Mouse (Mus musculus): ENCODE measurements around the gene H60b. TPM values are rescaled to one million over a fixed set of nuclear protein-coding genes. Genes with fewer than 3 reads are reported as not detected.
"Not testable (repeated sequence)": the region's sequence is repeated elsewhere in the genome, so short reads cannot be mapped to it uniquely, and the experiment has no call there.

The H60b gene
- polyA plus RNA-seq, 1 experiment from 2014 or later: 0.23 TPM

- not testable (repeated sequence) for H3K36me3 ChIP-seq (ENCODE audit: control insufficient read depth, insufficient read depth, low read length); H3K4me1 ChIP-seq (ENCODE audit: control insufficient read depth, insufficient read depth, low read length); H3K27ac ChIP-seq (replicated peaks; ENCODE audit: low read depth, low read length); H3K9me3 ChIP-seq (ENCODE audit: control insufficient read depth, low read length); H3K4me2 ChIP-seq (ENCODE audit: low read depth, severe bottlenecking); DNase-seq (ENCODE audit: low spot score); H3K9ac ChIP-seq (ENCODE audit: low read length); H3K27me3 ChIP-seq (ENCODE audit: control insufficient read depth, insufficient read depth, low read length); H3K4me3 ChIP-seq (ENCODE audit: low read depth, low read length)
- peak; percentile 78; the same call in 1 of the 2 replicates for ATAC-seq (ENCODE audit: insufficient number of reproducible peaks, low FRiP score, low TSS enrichment, low read depth)
- 12% methylated on average over 11 of the region's 17 CpGs for WGBS
Observed at GRCm38 (mm10) chr10:22173335-22174189, 15.2 kb downstream of the H60b start.

- not testable (repeated sequence) for H3K36me3 ChIP-seq (ENCODE audit: control insufficient read depth, insufficient read depth, low read length); H3K9ac ChIP-seq (ENCODE audit: low read length); H3K27me3 ChIP-seq (ENCODE audit: control insufficient read depth, insufficient read depth, low read length); H3K4me2 ChIP-seq (ENCODE audit: low read depth, severe bottlenecking); H3K27ac ChIP-seq (replicated peaks; ENCODE audit: low read depth, low read length); H3K4me1 ChIP-seq (ENCODE audit: control insufficient read depth, insufficient read depth, low read length); H3K4me3 ChIP-seq (ENCODE audit: low read depth, low read length); DNase-seq (ENCODE audit: low spot score); H3K9me3 ChIP-seq (ENCODE audit: control insufficient read depth, low read length)
- ATAC-seq (ENCODE audit: insufficient number of reproducible peaks, low FRiP score, low TSS enrichment, low read depth): 0 out of 2 replicates have a peak, but pooled peaks have one; percentile 17
- 79% methylated on average over 2 of the region's 2 CpGs for WGBS
Observed at GRCm38 (mm10) chr10:22174190-22174487, 15.8 kb downstream of the H60b start.

- H3K4me2 ChIP-seq (ENCODE audit: low read depth, severe bottlenecking); H3K4me3 ChIP-seq (ENCODE audit: low read depth, low read length); H3K36me3 ChIP-seq (ENCODE audit: control insufficient read depth, insufficient read depth, low read length); H3K4me1 ChIP-seq (ENCODE audit: control insufficient read depth, insufficient read depth, low read length); H3K9ac ChIP-seq (ENCODE audit: low read length); DNase-seq (ENCODE audit: low spot score); H3K27me3 ChIP-seq (ENCODE audit: control insufficient read depth, insufficient read depth, low read length); H3K9me3 ChIP-seq (ENCODE audit: control insufficient read depth, low read length); ATAC-seq (ENCODE audit: insufficient number of reproducible peaks, low FRiP score, low TSS enrichment, low read depth); H3K27ac ChIP-seq (replicated peaks; ENCODE audit: low read depth, low read length): not testable (repeated sequence)
- WGBS: 84% methylated on average over 2 of the region's 2 CpGs
Observed at GRCm38 (mm10) chr10:22176515-22176914, 18.1 kb downstream of the H60b start.

GRCm38 (mm10) chr10:22191035-22191434, 32.6 kb downstream of the H60b start:
- DNase-seq (ENCODE audit: low spot score) (peak; percentile 40), ATAC-seq (ENCODE audit: insufficient number of reproducible peaks, low FRiP score, low TSS enrichment, low read depth) (peak; percentile 70; the same call in 1 of the 2 replicates)
- H3K27ac ChIP-seq (replicated peaks; ENCODE audit: low read depth, low read length); H3K9ac ChIP-seq (ENCODE audit: low read length); H3K9me3 ChIP-seq (ENCODE audit: control insufficient read depth, low read length); H3K4me1 ChIP-seq (ENCODE audit: control insufficient read depth, insufficient read depth, low read length); H3K4me2 ChIP-seq (ENCODE audit: low read depth, severe bottlenecking); H3K36me3 ChIP-seq (ENCODE audit: control insufficient read depth, insufficient read depth, low read length); H3K4me3 ChIP-seq (ENCODE audit: low read depth, low read length); H3K27me3 ChIP-seq (ENCODE audit: control insufficient read depth, insufficient read depth, low read length): not testable (repeated sequence)
- WGBS: 2% methylated on average over 4 of the region's 10 CpGs

- not testable (repeated sequence) for ATAC-seq (ENCODE audit: insufficient number of reproducible peaks, low FRiP score, low TSS enrichment, low read depth); H3K4me1 ChIP-seq (ENCODE audit: control insufficient read depth, insufficient read depth, low read length); H3K27ac ChIP-seq (replicated peaks; ENCODE audit: low read depth, low read length); H3K36me3 ChIP-seq (ENCODE audit: control insufficient read depth, insufficient read depth, low read length); H3K27me3 ChIP-seq (ENCODE audit: control insufficient read depth, insufficient read depth, low read length); H3K9ac ChIP-seq (ENCODE audit: low read length); H3K9me3 ChIP-seq (ENCODE audit: control insufficient read depth, low read length); H3K4me3 ChIP-seq (ENCODE audit: low read depth, low read length); DNase-seq (ENCODE audit: low spot score); H3K4me2 ChIP-seq (ENCODE audit: low read depth, severe bottlenecking)
- WGBS: no CpG with 5 or more reads among the region's 3 CpGs
Observed at GRCm38 (mm10) chr10:22201352-22201751, 43.0 kb downstream of the H60b start.

GRCm38 (mm10) chr10:22202784-22203583, 44.6 kb downstream of the H60b start:
- not testable (repeated sequence) for H3K9me3 ChIP-seq (ENCODE audit: control insufficient read depth, low read length); H3K27ac ChIP-seq (replicated peaks; ENCODE audit: low read depth, low read length); H3K4me3 ChIP-seq (ENCODE audit: low read depth, low read length); H3K4me1 ChIP-seq (ENCODE audit: control insufficient read depth, insufficient read depth, low read length); ATAC-seq (ENCODE audit: insufficient number of reproducible peaks, low FRiP score, low TSS enrichment, low read depth); H3K27me3 ChIP-seq (ENCODE audit: control insufficient read depth, insufficient read depth, low read length); DNase-seq (ENCODE audit: low spot score); H3K9ac ChIP-seq (ENCODE audit: low read length); H3K36me3 ChIP-seq (ENCODE audit: control insufficient read depth, insufficient read depth, low read length); H3K4me2 ChIP-seq (ENCODE audit: low read depth, severe bottlenecking)
- WGBS: no CpG with 5 or more reads among the region's 2 CpGs

- not testable (repeated sequence) for DNase-seq (ENCODE audit: low spot score); H3K4me1 ChIP-seq (ENCODE audit: control insufficient read depth, insufficient read depth, low read length); H3K36me3 ChIP-seq (ENCODE audit: control insufficient read depth, insufficient read depth, low read length); H3K9me3 ChIP-seq (ENCODE audit: control insufficient read depth, low read length); H3K9ac ChIP-seq (ENCODE audit: low read length); H3K4me3 ChIP-seq (ENCODE audit: low read depth, low read length); H3K4me2 ChIP-seq (ENCODE audit: low read depth, severe bottlenecking); H3K27ac ChIP-seq (replicated peaks; ENCODE audit: low read depth, low read length); H3K27me3 ChIP-seq (ENCODE audit: control insufficient read depth, insufficient read depth, low read length); ATAC-seq (ENCODE audit: insufficient number of reproducible peaks, low FRiP score, low TSS enrichment, low read depth)
- WGBS: 59% methylated on average over 1 of the region's 1 CpGs
Observed at GRCm38 (mm10) chr10:22206443-22206842, 48.1 kb downstream of the H60b start.

- ATAC-seq (ENCODE audit: insufficient number of reproducible peaks, low FRiP score, low TSS enrichment, low read depth): peak; percentile 75
- not testable (repeated sequence) for H3K4me3 ChIP-seq (ENCODE audit: low read depth, low read length); H3K9ac ChIP-seq (ENCODE audit: low read length); H3K4me1 ChIP-seq (ENCODE audit: control insufficient read depth, insufficient read depth, low read length); H3K27ac ChIP-seq (replicated peaks; ENCODE audit: low read depth, low read length); H3K9me3 ChIP-seq (ENCODE audit: control insufficient read depth, low read length); H3K4me2 ChIP-seq (ENCODE audit: low read depth, severe bottlenecking); H3K36me3 ChIP-seq (ENCODE audit: control insufficient read depth, insufficient read depth, low read length); H3K27me3 ChIP-seq (ENCODE audit: control insufficient read depth, insufficient read depth, low read length)
- peak; percentile 38 for DNase-seq (ENCODE audit: low spot score)
- WGBS: 4% methylated on average over 8 of the region's 11 CpGs
Observed at GRCm38 (mm10) chr10:22212012-22212696, 53.8 kb downstream of the H60b start.

Data from limb, embryonic 11.5 days (tissue).